Mouse (Mus musculus) G1E (cell line): ENCODE measurements at regions not wholly inside any gene's neighbourhood (a gene's known extent, or its start where the extent isn't known, plus 50 kb on each side); places are given as distances from the start of the nearest gene placed in this dataset.

ENCODE experiments used
- ATAC-seq: 2 replicates; pipeline ENCODE4 v1.8.0; 2016; ENCODE audit warnings: mild to moderate bottlenecking; ENCODE audit not compliant: insufficient number of reproducible peaks, poor library complexity, low FRiP score, severe bottlenecking; ENCODE audit errors: extremely low read depth
- DNase-seq: peaks from one replicate; pipeline ENCODE4 v3.0.0; 2012; ENCODE audit warnings: low spot score
- H3K27me3 ChIP-seq: 2 replicates; pipeline ENCODE4 v1.6.1; 2012; ENCODE audit warnings: mild to moderate bottlenecking, low read length, inconsistent platforms; ENCODE audit not compliant: insufficient read depth
- H3K36me3 ChIP-seq: replicated peaks from 2 replicates; pipeline ENCODE3; 2012; ENCODE audit warnings: mild to moderate bottlenecking, inconsistent platforms
- H3K4me1 ChIP-seq: 2 replicates; pipeline ENCODE4 v1.6.1; 2012; ENCODE audit warnings: low read depth, low read length, inconsistent platforms, mixed read lengths; ENCODE audit not compliant: insufficient read depth
- H3K4me3 ChIP-seq: 2 replicates; pipeline ENCODE4 v1.5.1; 2012; ENCODE audit warnings: low read depth, mild to moderate bottlenecking, inconsistent platforms, low read length, moderate library complexity, mixed read lengths
- H3K9me3 ChIP-seq: replicated peaks from 2 replicates; pipeline ENCODE4 v1.6.1; 2012; ENCODE audit warnings: inconsistent platforms
- CTCF ChIP-seq: IDR thresholded peaks from 2 replicates; pipeline ENCODE4 v1.5.1; 2012; ENCODE audit warnings: low read depth, low read length, inconsistent platforms, mixed read lengths
- GATA1 ChIP-seq: IDR thresholded peaks from 2 replicates; pipeline ENCODE4 v1.6.1; 2012; ENCODE audit warnings: borderline replicate concordance, low read length, inconsistent platforms, mixed read lengths
- GATA2 ChIP-seq: IDR thresholded peaks from 2 replicates; pipeline ENCODE4 v1.6.1; 2012; ENCODE audit warnings: low read depth, low read length, inconsistent platforms, borderline replicate concordance
- POLR2AphosphoS5 ChIP-seq: IDR thresholded peaks from 2 replicates; pipeline ENCODE4 v1.6.1; 2012; ENCODE audit warnings: low read depth, low read length, inconsistent platforms; ENCODE audit not compliant: insufficient replicate concordance
- TAL1 ChIP-seq: conservative IDR thresholded peaks from 2 replicates; pipeline ENCODE4 v1.6.1; 2012; ENCODE audit warnings: low read depth, low read length, inconsistent platforms, mixed read lengths

DNA sequence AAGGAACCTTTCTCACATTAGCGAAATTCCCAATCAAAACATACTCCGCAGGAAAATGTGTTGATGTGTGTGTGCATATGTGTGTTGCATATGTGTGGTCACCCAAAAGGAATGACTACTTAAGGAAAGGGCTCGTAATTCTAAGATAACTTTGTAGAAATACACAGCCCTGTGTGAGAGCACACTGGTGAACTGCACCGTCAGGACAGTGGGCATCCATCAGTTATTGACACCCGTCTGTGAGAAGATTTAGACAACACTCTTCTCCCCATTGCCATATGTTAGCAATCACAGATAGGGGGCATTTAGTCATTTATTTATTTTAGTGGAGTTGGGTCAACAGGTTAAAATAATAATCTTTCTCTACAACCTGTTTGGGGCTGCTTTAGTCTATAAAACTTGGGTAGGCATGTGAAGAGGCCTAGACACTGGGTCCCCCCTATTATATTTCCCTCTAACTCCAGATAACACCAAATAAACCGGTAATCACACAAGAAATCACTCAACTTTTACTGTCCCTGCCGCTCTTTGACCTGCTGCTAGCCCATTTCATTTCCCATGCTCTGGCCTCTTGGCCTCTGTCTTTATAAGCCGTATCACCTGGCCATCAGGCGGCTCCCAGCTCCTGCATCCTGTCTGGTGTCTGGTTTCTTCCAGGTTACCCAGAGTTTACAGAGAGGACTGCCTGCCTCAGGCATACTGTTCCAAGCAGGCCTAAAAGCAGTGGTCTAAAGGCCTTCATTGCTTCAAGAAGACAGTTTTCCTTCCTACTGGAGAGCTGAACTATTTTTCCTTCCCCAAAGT lies 169.8 kb upstream of the Arrdc4 start:
- peaks cover 22% of the 10 kb centered on the region for H3K9me3 ChIP-seq
- ATAC-seq (no peak), DNase-seq (no peak)
- H3K4me1 ChIP-seq, result no peaks in the 10 kb centered on the region
- no peaks in the 10 kb centered on the region for H3K36me3 ChIP-seq
- TF ChIP-seq POLR2AphosphoS5 (no peak), GATA2 (no peak), GATA1 (no peak), TAL1 (no peak), CTCF (no peak)
- H3K27me3 ChIP-seq, result no peaks in the 10 kb centered on the region
- no peak overlapping the region for H3K4me3 ChIP-seq

DNA sequence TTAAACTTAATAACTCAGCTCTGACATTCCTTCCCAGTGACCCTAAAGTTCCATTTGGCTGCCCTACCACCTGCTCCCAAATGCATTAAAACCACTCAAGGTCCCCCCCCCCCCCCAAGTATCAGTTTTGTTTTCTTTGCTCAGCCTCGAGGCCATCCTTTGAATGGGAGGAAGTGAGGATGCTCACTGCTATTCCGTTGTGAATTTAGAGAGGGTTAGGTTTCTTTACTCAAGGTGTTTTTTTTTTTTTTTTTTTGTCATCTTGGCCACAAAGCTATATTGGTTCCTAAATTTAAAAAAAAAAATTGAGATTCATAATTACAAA lies 168.8 kb upstream of the Arrdc4 start:
- Histone ChIP-seq H3K4me1 (no peaks in the 10 kb centered on the region), H3K9me3 (peaks cover 19% of the 10 kb centered on the region), H3K36me3 (no peaks in the 10 kb centered on the region), H3K4me3 (no peak overlapping the region), H3K27me3 (no peaks in the 10 kb centered on the region)
- TF ChIP-seq TAL1 (no peak), POLR2AphosphoS5 (no peak), GATA1 (no peak), GATA2 (no peak), CTCF (no peak)
- ATAC-seq (no peak), DNase-seq (no peak)

DNA sequence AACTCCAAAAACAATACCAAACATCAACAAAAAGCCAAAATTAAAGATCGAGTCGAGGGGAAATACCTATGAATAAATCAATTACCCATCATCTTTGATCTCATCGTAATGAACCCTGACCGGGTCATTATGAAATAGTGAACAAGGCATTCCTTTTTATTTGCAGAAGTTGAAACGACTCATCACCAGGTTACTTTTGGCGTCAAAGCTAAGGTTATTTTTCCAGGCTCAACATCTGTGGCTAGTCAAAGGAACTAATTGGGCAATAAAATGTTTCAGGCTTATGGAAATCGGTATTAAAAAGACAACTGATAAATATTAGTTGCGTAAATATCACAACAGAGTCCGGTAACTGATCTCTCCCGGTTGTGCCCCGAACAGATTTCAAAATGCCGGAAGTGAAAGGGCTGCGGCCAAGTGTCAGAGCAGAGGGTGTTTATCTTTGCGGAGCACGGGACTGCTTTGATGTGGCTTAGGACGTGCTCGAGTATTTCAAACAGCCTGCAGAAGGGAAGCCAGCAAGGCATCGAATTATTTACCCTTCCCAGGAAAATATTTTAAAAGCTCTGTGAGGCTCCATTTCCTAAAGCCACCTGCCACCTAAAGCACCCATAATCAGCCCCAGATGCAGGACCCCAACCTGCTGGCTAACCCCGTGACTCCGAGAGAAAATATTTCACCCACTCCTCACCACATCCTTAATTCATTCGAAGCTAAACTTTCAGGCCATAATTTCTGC lies 168.3 kb upstream of the Arrdc4 start:
- TF ChIP-seq GATA2, result no peak
- no peak for TF ChIP-seq TAL1
- no peak for TF ChIP-seq GATA1
- TF ChIP-seq CTCF, result no peak
- TF ChIP-seq POLR2AphosphoS5, result no peak
- Histone ChIP-seq H3K4me1 (no peaks in the 10 kb centered on the region), H3K27me3 (no peaks in the 10 kb centered on the region), H3K36me3 (no peaks in the 10 kb centered on the region), H3K9me3 (peaks cover 19% of the 10 kb centered on the region), H3K4me3 (no peak overlapping the region)
- ATAC-seq, result no peak
- no peak for DNase-seq

DNA sequence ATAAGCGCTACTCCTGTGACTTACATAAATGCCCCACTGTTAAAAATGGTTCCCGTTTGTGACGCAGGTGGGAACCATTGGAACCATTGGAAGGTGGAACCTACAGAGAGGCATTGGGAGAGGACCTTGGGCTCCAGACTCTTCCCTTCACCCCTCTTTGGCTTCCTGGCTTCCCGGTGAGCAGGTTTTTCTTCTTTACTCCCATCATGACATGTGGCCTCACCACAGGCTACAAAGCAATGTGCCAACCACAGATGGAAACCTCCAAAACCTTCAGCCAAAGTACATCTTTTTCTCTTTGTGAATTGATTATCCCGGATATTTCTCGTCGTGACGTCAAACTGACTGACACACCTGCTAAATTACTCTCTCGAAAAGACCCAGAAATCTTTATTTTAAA lies 166.9 kb upstream of the Arrdc4 start:
- no peak for TF ChIP-seq CTCF
- TF ChIP-seq TAL1, result no peak
- no peak for TF ChIP-seq GATA1
- no peak for TF ChIP-seq GATA2
- no peak for TF ChIP-seq POLR2AphosphoS5
- H3K27me3 ChIP-seq, result no peaks in the 10 kb centered on the region
- no peaks in the 10 kb centered on the region for H3K36me3 ChIP-seq
- no peak overlapping the region for H3K4me3 ChIP-seq
- DNase-seq (no peak), ATAC-seq (no peak)
- H3K9me3 ChIP-seq, result peaks cover 24% of the 10 kb centered on the region
- no peaks in the 10 kb centered on the region for H3K4me1 ChIP-seq

DNA sequence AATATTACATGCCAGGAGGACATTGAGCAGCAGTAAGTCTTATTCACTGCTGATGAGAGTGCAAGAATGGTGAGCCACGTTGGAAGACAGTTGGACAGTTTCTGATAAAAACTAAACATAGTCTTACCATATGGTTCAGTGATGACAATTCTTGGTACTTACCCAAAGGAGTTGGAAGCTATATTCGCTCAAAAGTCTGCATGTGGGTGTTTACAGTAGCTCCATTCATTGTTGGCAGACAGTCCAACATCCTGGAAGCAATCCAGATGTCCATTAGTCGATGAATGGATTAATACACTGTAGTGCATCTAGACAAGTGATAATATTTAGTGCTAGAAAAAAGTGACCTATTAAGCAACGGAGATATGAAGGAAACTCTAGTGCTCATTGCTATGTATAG lies 165.3 kb upstream of the Arrdc4 start:
- TF ChIP-seq TAL1, result no peak
- TF ChIP-seq GATA1, result no peak
- TF ChIP-seq GATA2, result no peak
- no peak for TF ChIP-seq POLR2AphosphoS5
- H3K27me3 ChIP-seq, result no peaks in the 10 kb centered on the region

DNA sequence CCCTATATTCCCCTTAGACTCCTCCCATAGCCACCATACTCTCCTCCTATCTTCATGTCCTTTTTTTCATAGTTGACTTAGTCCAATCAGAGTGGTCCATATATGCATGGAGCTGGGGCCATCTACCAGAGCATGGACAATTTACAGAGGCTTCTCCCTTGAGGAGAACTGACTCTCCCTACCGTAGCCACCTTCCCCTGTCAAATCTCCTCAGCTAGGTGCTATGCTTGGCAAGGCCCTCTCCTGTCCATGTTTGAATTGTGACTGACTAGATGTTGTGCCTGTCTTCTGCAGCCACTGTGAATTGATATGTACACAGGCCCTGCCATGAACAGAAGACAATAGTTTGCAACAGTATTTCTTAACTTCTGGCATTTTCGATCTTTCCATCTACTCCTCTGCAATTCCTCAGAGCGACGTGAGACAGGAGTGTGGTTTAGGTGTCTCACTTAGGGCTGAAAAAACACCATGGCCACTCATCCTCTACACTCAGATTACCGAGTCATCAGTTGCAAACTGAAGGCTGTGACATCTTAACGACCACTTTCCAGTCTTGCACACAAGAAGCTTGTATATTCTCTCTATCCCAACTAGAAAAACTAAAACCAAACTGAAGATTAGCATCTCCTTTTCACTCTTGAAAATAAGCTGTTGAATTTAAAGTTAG lies 163.1 kb upstream of the Arrdc4 start:
- Histone ChIP-seq H3K4me3 (no peak overlapping the region), H3K36me3 (no peaks in the 10 kb centered on the region), H3K9me3 (peaks cover 17% of the 10 kb centered on the region), H3K4me1 (no peaks in the 10 kb centered on the region), H3K27me3 (no peaks in the 10 kb centered on the region)
- DNase-seq, result no peak
- no peak for ATAC-seq
- TF ChIP-seq GATA1, result no peak
- TF ChIP-seq CTCF, result no peak
- no peak for TF ChIP-seq TAL1
- no peak for TF ChIP-seq POLR2AphosphoS5

More for the DNA sequence above, 165.3 kb upstream of the Arrdc4 start:
- H3K4me3 ChIP-seq, result no peak overlapping the region
- peaks cover 17% of the 10 kb centered on the region for H3K9me3 ChIP-seq
- DNase-seq, result no peak
- H3K4me1 ChIP-seq, result no peaks in the 10 kb centered on the region
- no peak for ATAC-seq
- H3K36me3 ChIP-seq, result no peaks in the 10 kb centered on the region
